Mouse (Mus musculus) midbrain, embryonic 16.5 days (tissue): ENCODE data around the gene Olfr463. TPM values are rescaled to one million over a fixed set of nuclear protein-coding genes. Genes with fewer than 3 reads are reported as not detected.
"Not testable (repeated sequence)": the region's sequence is repeated elsewhere in the genome, so short reads cannot be mapped to it uniquely, and the experiment has no call there.

Experiments used
- ATAC-seq: fragments of 200-750 bp; cut with Nextera tagmentation; 2 replicates; pipeline ENCODE4 v1.8.0; 2017; ENCODE audit warnings: moderate TSS enrichment
- H3K27ac ChIP-seq: fragments of 300-500 bp; sonication (generic); 2 replicates; pipeline ENCODE4 v1.5.1; 2014; ENCODE audit warnings: mild to moderate bottlenecking, low read length, mixed read lengths
- H3K27me3 ChIP-seq: fragments of 300-500 bp; sonication (generic); 2 replicates; pipeline ENCODE4 v1.6.1; 2014; ENCODE audit warnings: low read depth, low read length, mixed read lengths; ENCODE audit not compliant: control insufficient read depth, insufficient read depth
- H3K36me3 ChIP-seq: fragments of 300-500 bp; sonication (generic); 2 replicates; pipeline ENCODE4 v1.6.1; 2014; ENCODE audit warnings: mild to moderate bottlenecking, low read length, moderate library complexity, mixed read lengths; ENCODE audit not compliant: control insufficient read depth, insufficient read depth
- H3K4me1 ChIP-seq: fragments of 300-500 bp; sonication (generic); 2 replicates; pipeline ENCODE4 v1.6.1; 2014; ENCODE audit warnings: mild to moderate bottlenecking, low read length, mixed read lengths; ENCODE audit not compliant: control insufficient read depth, insufficient read depth
- H3K4me2 ChIP-seq: fragments of 300-500 bp; sonication (generic); 2 replicates; pipeline ENCODE4 v1.6.1; 2014; ENCODE audit warnings: mild to moderate bottlenecking, low read length, mixed read lengths
- H3K4me3 ChIP-seq: fragments of 300-500 bp; sonication (generic); 2 replicates; pipeline ENCODE4 v1.5.1; 2014; ENCODE audit warnings: low read depth, mild to moderate bottlenecking, low read length, moderate library complexity, mixed read lengths
- H3K9ac ChIP-seq: fragments of 300-500 bp; sonication (generic); 2 replicates; pipeline ENCODE4 v1.6.1; 2014; ENCODE audit warnings: low read depth, low read length, mixed read lengths
- H3K9me3 ChIP-seq: fragments of 300-500 bp; sonication (generic); replicated peaks from 2 replicates; pipeline ENCODE4 v1.6.1; 2014; ENCODE audit warnings: mild to moderate bottlenecking, low read length, mixed read lengths; ENCODE audit not compliant: control insufficient read depth, poor library complexity, severe bottlenecking
- WGBS: fragments of 180-500 bp; shearing (Covaris S2); extraction: QIAGEN DNeasy Blood & Tissue Kit; methylation state at CpG from one replicate; pipeline ENCODE4 v1.1.7; 2014; 5-methylcytosine and 5-hydroxymethylcytosine counted together
- polyA plus RNA-seq: library from polyadenylated mRNA; unstranded; fragments of >200 nt; fragmentation: Nextera tagmentation; extraction: Ambion mirVana; gene quantifications from 2 replicates; pipeline ENCODE4 v1.2.1, GENCODE M21; 2015

The Olfr463 gene
- polyA plus RNA-seq, 1 experiment from 2014 or later = not detected

DNA sequence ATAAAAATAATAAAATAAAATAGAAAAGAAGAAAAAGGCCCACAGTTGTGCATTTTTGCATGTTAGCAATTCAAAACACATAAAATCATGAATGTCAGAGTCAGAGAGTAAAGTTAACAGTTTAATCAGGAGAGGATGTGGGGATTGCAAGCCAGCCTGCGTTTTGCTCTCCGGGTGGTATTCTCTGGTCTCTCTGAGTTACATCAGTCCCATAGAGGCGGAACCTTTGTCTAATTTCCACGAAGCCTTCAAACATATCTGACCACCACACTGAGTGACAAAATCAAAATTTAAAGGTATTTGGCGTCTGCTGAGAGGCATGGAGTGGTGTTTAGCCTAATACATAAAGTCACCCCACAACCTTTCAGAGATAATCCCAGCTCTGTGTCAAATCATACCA, 12.3 kb downstream of the Olfr463 start:
- Histone ChIP-seq H3K27ac (no peak overlapping the region), H3K4me3 (no peak overlapping the region), H3K27me3 (no peaks in the 10 kb centered on the region), H3K9ac (no peak overlapping the region), H3K4me1 (no peaks in the 10 kb centered on the region), H3K9me3 (no peaks in the 10 kb centered on the region), H3K36me3 (no peaks in the 10 kb centered on the region), H3K4me2 (no peak overlapping the region)
- 86% methylated on average over 5 of the region's 5 CpGs for WGBS
- ATAC-seq = no peak

DNA sequence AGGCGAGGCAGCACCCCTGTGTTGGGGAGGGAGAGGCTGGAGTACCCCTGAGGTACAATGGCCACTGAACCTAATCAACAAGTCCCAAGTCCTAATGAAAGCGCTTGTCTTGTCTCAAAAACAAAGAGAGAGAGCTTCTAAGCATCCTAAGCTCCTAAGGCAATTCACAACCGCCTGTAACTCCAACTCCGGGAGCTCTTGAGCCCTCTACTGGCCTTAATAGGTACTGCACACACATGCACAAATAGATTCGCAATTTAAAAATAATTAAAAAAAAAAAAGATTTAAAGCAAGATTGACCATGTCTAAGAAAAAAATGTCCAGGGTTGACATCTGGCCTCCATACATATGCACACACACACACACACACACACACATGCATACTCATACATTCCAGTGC, 13.7 kb downstream of the Olfr463 start:
- Histone ChIP-seq H3K36me3 (no peaks in the 10 kb centered on the region), H3K9ac (no peak overlapping the region), H3K9me3 (no peaks in the 10 kb centered on the region), H3K27me3 (no peaks in the 10 kb centered on the region), H3K4me1 (no peaks in the 10 kb centered on the region), H3K4me3 (no peak overlapping the region), H3K4me2 (no peak overlapping the region), H3K27ac (no peak overlapping the region)
- 45% methylated on average over 5 of the region's 5 CpGs for WGBS
- ATAC-seq = no peak

DNA sequence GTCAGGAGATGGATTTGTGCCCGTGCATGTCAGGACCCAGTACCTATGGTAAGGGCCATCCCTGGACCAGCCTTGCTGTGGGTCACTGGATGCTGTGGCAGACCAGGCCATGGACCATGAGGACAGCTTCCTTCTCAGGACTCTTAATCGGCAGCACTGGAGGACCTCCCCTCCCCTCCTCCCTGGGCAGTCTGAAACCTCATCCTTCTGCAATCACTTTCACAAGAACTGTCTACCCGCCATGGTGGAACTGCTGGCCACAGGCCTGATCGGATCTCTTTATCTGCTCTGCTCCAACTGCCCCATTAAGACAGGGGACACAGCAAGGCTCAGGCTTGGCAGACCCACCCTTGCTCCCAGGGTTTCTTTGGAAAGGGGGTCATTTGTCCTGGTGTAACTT, 15.5 kb downstream of the Olfr463 start:
- no peak overlapping the region for H3K4me3 ChIP-seq
- H3K4me2 ChIP-seq = no peak overlapping the region
- H3K27me3 ChIP-seq = no peaks in the 10 kb centered on the region
- no peaks in the 10 kb centered on the region for H3K9me3 ChIP-seq
- H3K36me3 ChIP-seq = no peaks in the 10 kb centered on the region
- H3K27ac ChIP-seq = no peak overlapping the region
- no peaks in the 10 kb centered on the region for H3K4me1 ChIP-seq
- ATAC-seq = no peak
- no peak overlapping the region for H3K9ac ChIP-seq
- WGBS = 71% methylated on average over 4 of the region's 4 CpGs

DNA sequence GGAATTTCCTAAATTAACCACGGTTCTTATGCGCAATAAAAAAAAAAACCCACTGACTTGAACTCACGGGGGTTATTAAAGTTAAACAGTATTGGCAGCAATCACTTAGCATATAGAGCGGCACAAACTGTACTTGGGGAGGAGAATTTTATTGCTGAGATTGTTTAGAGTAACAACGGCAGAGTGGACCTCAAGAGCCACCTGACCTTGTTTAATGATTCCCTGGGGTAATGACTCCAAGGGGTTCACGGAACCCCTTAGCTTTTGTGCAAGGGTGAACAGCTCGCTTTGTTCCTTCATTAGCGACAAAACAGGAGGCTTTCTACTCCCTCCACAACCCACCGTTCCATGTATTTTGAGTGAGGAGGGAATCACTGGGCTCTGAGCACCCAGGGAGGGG, 17.4 kb downstream of the Olfr463 start:
- H3K4me1 ChIP-seq = no peaks in the 10 kb centered on the region
- ATAC-seq = no peak
- H3K27ac ChIP-seq = no peak overlapping the region
- H3K9me3 ChIP-seq = no peaks in the 10 kb centered on the region
- H3K4me3 ChIP-seq = no peak overlapping the region
- 69% methylated on average over 9 of the region's 9 CpGs for WGBS
- no peak overlapping the region for H3K9ac ChIP-seq
- no peak overlapping the region for H3K4me2 ChIP-seq
- H3K27me3 ChIP-seq = no peaks in the 10 kb centered on the region
- H3K36me3 ChIP-seq = no peaks in the 10 kb centered on the region

DNA sequence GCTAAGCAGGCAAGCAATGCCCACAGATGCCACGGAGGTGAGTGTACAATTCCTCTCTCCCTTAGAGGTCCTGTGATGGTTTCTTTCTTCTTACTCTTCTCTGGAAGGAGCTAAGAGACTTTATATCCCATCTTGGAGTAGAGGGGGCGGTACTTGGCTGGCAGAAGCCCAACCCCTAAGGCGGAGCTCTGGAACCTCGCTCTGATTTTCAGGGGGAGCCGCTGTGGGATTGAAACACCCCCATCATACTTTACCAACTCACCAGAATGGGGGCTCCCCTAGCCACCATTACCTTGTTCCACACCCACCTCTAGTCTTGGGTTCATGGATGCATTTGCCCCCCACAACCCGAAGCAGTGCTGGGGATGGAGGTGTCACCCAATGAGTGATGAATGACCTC, 21.8 kb downstream of the Olfr463 start, which contains the start of gene Epx:
Epx (minus strand) TSS at position 101 of the 400 bp plus-strand sequence.
- no peak for ATAC-seq
- Histone ChIP-seq H3K36me3 (no peaks in the 10 kb centered on the region), H3K9me3 (no peaks in the 10 kb centered on the region), H3K9ac (no peak within 1 kb of the TSS), H3K4me1 (no peaks in the 10 kb centered on the region), H3K4me3 (no peak within 1 kb of the TSS), H3K27ac (no peak within 1 kb of the TSS), H3K27me3 (no peaks in the 10 kb centered on the region), H3K4me2 (no peak within 1 kb of the TSS)
- 82% methylated on average over 6 of the region's 6 CpGs for WGBS

DNA sequence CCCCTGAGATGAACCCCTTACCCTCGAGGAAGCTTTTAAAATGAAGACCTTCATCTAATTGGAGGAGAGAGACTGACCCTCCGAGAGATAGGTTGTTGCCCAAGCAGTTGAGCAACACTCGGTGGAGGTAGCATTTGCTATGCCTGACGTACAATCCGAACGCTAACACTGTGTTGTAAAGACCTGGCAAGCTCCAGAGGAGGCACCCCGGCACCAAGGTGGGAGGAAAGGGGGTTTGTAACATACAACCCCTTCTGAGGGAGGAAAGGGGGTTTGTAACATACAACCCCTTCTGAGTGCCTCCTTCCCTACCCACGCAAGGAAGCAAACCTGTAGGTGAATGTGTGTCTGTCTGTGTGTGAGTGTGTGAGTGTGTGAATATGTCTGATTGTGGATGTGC, 25.4 kb downstream of the Olfr463 start:
- Histone ChIP-seq H3K4me3 (no peak overlapping the region), H3K36me3 (no peaks in the 10 kb centered on the region), H3K27ac (no peak overlapping the region), H3K4me2 (no peak overlapping the region), H3K27me3 (no peaks in the 10 kb centered on the region), H3K9me3 (no peaks in the 10 kb centered on the region), H3K9ac (no peak overlapping the region), H3K4me1 (no peaks in the 10 kb centered on the region)
- ATAC-seq = no peak
- 38% methylated on average over 8 of the region's 8 CpGs for WGBS

DNA sequence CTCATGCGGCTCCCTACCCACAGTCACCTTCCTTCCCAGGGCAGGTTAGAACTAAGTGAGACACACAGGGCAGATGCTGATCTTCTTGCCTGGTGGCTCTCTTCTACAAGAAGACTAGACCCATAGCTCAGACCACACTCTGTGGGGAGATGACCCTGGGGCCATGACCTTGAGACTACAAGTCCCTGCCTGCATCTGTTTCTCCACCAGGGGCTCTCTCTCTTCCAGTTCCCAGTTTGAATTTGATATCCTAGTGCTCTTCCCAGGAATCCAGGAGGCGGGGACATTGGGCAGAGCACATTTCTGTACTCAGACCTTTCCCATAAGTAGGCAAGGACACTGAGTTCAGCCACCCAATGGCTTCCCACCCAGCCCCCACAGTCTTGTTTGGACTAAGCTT, 27.1 kb downstream of the Olfr463 start:
- Histone ChIP-seq H3K9ac (no peak overlapping the region), H3K4me2 (no peak overlapping the region), H3K4me3 (no peak overlapping the region), H3K9me3 (no peaks in the 10 kb centered on the region), H3K36me3 (no peaks in the 10 kb centered on the region), H3K27me3 (no peaks in the 10 kb centered on the region), H3K27ac (no peak overlapping the region), H3K4me1 (no peaks in the 10 kb centered on the region)
- no peak for ATAC-seq
- 74% methylated on average over 2 of the region's 2 CpGs for WGBS

DNA sequence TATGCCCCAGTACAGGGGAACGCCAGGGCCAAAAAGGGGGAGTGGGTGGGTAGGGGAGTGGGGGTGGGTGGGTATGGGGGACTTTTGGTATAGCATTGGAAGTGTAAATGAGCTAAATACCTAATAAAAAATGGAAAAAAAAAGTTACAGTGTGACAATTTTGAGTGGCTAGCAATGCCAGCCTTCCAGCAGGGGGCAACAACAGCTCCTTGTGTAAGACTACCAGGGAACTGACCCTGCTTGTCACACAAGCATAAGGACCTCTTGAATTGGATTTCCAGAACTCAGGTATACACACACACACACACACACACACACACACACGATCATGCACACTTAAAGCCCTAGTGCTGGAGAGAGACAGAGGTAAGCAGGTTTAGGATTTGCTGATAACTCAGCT, 30.3 kb downstream of the Olfr463 start:
- not testable (repeated sequence) for H3K27me3 ChIP-seq, H3K36me3 ChIP-seq, ATAC-seq, H3K9ac ChIP-seq, H3K4me2 ChIP-seq, H3K4me3 ChIP-seq, H3K9me3 ChIP-seq, H3K27ac ChIP-seq, H3K4me1 ChIP-seq
- 88% methylated on average over 1 of the region's 2 CpGs for WGBS

DNA sequence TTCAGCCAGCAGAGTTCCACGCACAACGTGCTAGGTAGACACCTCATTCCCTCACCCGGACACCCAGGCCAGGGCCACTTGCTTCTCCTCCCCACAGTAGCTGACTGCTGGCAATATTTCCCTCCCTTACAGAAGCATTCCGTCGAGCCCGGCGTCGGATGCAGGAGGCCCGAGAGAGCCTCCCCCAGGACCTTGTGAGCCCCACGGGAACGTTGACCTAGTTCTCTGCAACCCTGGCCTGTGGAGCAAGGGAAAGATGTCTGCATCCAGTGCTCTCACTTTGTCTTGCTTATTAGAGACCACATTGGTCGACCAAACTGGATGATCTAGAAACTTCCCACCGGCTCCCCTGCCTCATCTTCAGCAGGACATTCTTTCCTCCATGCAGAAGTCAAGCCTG, 34.4 kb downstream of the Olfr463 start:
- 95% methylated on average over 13 of the region's 13 CpGs for WGBS
- Histone ChIP-seq H3K9me3 (no peaks in the 10 kb centered on the region), H3K4me2 (no peak overlapping the region), H3K27me3 (no peaks in the 10 kb centered on the region), H3K4me1 (no peaks in the 10 kb centered on the region), H3K9ac (no peak overlapping the region), H3K4me3 (no peak overlapping the region), H3K27ac (no peak overlapping the region), H3K36me3 (no peaks in the 10 kb centered on the region)
- no peak for ATAC-seq

DNA sequence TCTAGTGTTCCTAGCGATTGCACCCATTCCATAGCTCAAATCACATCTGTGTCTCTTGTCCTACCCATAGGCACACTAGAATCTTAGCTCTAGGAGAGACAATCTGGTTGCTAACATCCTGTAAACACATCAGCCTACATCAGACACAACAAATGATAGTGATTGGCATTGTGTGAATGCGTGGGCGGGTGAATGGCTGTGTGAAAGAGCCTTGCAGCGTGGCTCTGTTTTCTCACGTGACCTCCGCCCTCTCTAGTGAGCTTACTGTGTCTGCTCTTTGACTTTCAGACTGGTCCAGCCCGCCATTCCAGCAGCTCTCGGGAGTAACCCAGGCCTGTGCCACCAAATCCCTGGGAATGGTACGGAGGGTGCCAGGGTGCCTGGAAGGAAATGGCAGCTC, 36.8 kb downstream of the Olfr463 start:
- no peak overlapping the region for H3K4me2 ChIP-seq
- H3K9ac ChIP-seq = no peak overlapping the region
- H3K36me3 ChIP-seq = no peaks in the 10 kb centered on the region
- no peak overlapping the region for H3K27ac ChIP-seq
- ATAC-seq = no peak
- H3K27me3 ChIP-seq = no peaks in the 10 kb centered on the region
- H3K4me1 ChIP-seq = no peaks in the 10 kb centered on the region
- H3K9me3 ChIP-seq = no peaks in the 10 kb centered on the region
- WGBS = 73% methylated on average over 9 of the region's 9 CpGs
- H3K4me3 ChIP-seq = no peak overlapping the region
